Mouse (Mus musculus): ENCODE measurements around the gene Gatad2b.

Gene Gatad2b

GRCm38 (mm10) chr3:90388192-90388591, 95.2 kb downstream of the Gatad2b start:
- WGBS = 74% methylated on average over 4 of the region's 4 CpGs

GRCm38 (mm10) chr3:90388726-90389510, 95.9 kb downstream of the Gatad2b start:
- WGBS = 11% methylated on average over 53 of the region's 53 CpGs

DNA sequence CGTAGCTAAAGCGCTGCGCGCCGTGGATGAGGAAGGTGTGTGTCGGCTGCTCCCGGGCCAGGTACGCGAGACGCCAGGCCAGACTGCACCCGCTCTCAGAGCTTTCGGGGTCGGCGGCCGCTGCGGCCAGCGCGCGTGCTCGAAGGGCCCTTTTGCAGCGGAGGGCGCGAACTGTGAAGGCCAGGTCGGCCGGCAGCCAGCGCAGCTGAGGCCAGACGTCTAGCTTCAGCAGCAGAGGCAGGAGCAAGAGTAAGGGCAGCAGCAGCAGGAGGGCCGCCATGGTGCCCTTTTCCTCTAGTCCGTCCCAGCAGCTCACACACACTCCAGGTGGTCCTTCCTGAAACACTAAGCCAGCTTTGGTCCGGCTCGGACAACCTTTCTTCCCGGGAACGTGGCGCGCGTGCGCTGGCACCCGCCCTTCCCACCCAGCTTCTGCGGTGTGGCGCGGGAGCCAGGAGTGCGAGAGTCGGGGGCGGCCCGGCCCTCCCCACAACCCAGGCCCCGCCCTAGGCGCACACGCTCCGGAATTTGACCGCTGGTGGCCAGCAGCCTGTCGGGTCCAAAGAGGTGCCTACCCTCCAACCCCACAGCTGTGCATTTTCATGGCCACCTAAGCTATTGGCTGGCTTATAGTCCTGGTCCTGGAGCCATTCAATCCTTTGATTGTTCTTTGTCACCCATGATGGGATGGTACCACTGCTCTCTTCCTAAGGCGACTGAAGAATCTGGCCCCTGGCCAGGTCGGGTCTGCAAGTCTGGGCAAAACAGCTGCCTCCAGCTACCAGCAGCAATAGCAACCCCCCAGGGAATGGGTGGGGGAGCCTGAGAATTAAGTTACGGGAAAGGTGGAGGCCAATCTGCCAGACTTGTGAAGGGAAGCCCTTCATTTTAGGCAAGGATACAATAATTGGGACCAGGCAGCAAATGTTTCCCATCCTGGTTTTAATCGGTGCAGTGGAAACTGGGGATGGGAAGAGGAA, 96.8 kb downstream of the Gatad2b start, which contains the start of gene Slc27a3:
Gene Slc27a3 (minus strand): TSS at position 428 of the 980 bp plus-strand sequence.
- WGBS = 2% methylated on average over 55 of the region's 55 CpGs

DNA sequence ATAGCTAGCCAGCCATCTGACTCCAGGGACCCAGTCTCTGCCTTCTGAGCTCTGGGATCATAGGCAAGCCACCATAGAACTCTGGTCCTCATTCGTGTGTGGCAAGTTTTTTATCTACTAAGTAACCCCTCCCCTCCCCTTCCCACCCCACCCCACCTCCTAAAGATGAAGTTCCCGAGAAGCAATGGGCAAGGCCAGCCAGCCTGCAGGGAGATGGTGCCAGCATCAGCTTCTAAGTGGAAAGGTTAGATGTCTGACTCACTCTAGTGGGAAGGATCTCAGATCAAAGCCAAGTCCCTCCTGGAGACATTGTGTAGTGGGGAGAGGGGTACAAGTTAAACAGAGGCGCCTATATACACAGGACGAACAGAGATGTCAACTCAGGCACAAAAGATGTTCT, 98.0 kb downstream of the Gatad2b start:
- WGBS = 64% methylated on average over 4 of the region's 4 CpGs

DNA sequence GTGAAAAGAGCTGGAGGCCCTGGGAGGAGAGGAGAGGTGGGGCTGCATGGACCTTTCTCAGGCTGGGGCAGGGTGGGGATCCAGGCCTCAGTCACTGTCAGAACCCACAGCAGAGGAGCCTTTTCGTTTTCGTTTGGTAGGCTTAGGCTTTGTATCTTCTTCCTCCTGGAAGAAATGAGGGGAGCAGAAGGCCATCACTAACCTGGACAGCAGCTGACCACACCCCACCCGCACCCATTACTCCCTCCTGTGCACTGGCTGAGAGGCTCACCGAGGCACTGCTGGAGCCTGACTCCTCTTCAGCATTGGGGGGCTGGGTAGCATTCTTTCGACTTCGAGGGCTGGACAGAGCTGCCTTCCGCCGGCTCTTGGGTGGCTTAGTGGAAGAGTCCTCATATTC, 99.0 kb downstream of the Gatad2b start:
- WGBS = 91% methylated on average over 8 of the region's 8 CpGs

DNA sequence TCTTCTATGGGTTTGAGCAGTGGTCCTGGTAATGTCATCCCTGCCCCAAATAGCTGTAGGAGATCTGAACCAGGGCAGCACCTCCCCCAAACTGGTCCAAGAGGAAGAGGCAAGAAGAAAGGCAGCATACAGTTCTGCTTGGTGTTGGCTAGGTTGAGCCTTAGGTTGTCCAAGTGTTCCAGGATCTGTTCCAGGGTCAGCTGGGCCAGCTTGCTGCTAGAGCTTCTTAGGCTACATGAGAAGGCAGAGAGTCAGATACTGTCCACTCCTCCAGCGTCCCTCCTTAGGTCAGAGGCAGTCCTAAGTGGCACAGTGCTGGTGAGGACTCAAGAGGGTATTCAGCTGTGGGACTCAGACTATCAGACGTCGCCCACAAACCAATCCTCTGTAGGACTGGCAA, 99.7 kb downstream of the Gatad2b start:
- 81% methylated on average over 3 of the region's 3 CpGs for WGBS

- WGBS = 57% methylated on average over 3 of the region's 3 CpGs
Measured at GRCm38 (mm10) chr3:90395629-90396028, 102.7 kb downstream of the Gatad2b start.

DNA sequence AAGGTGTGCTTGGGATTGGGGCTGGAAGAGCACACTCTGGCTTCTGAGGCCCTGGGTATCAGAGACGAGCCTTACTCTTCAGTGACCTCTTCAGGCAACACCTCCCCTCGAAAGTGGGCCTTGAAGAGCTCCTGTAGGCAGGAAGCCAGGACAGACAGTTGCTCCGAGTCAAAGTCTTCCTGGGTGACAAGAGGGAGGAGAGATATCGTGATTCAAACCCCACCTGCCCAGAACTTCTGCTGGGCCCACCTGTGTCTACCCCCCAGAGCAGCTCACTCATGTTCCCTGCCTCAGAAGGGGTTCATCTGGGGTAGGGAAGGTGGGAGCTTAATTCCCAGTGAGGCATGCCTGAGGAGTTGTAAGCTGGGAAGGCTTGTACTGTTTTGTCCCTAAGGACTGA, 108.0 kb downstream of the Gatad2b start:
- 76% methylated on average over 4 of the region's 4 CpGs for WGBS

DNA sequence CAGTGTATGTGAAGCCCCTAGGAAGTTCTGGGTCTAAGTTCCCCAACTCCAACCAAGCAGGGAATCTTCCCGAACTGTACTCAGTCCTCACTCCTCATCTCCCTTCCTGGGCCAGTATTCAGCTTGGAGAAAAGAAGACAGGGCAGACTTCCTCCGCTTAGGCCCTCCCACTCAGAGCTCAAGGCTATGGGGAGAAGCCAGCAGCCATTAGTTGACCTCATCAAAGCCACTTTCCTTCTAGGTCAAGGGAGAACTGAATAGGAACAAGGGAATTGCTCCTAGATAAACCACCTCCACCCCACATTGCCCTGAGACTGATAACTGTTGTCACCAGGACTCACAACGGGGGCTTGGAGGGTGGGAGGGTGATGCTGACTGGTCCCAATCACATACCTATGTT, 111.1 kb downstream of the Gatad2b start:
- WGBS = 94% methylated on average over 3 of the region's 3 CpGs

GRCm38 (mm10) chr3:90404609-90405008, 111.6 kb downstream of the Gatad2b start:
- 92% methylated on average over 4 of the region's 4 CpGs for WGBS

DNA sequence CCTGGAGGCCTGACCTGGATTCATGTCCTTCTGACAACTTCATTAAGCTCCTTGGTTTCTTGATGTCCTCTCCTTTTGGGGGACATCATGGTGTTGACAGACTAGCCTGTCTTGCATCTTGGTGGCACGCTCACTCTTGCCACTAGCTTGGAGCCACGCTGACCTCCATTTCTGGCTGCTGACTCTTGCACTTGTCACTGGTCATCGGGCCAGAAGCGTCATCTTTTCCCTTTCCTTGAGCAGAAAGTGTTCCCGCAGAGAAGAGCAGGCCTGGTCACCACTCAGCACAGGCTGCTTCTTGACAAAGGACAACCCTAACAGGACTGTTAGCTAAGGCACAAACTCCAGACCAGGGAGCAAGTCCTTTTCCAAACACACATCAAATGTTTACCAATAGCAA, 113.4 kb downstream of the Gatad2b start:
- 98% methylated on average over 5 of the region's 5 CpGs for WGBS

DNA sequence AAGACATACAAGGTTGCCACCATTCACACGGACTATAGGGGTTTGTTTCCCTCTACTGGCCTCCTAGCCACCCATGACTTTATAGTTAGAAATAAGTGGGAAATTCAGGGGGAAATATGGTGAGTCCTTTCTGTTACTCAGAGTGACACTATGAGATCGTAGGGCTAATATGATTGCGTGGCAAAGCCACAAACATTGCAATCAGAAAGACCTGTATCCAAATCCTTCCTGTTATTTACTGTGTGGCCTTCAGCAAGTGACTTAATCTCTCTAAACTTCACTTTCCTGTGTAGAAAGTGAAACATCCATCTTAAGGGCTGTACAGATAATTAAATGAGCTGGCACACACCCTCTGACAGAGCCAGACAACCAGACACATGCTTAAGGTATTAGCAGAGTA, 115.7 kb downstream of the Gatad2b start:
- WGBS = 93% methylated on average over 3 of the region's 3 CpGs

DNA sequence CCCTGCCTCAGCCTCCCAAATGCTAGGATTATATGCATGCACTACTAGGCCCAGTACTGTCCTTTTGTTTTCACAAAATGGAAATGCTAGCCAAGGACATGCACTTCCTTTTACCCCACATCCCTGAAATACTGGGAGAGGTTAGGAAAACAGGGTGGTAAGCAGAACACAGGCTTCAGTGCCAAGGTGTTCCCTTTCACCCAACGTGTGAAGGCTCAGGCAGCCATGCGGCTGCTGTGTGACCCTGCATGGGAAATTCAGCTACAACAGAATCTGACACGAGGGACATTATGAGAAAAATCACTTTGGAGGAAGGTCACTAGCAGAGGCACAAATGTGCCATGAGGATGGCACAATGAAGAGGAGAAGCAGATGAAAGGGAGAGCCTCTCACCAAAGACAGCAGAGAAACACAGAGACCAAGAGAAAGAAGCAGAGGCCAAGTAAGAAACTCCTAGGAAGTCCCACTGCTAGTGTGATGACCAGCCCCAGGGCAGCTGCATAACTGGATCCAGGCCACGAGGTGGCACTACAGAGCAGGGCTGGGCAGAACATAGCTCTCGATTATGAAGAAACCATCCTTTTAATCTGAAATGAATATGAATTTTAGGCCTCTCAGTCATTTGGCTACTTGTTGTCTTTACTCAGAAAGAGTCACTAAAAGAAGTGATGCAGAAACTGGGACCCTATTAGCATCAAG, 119.5 kb downstream of the Gatad2b start:
- 43% methylated on average over 5 of the region's 5 CpGs for WGBS

DNA sequence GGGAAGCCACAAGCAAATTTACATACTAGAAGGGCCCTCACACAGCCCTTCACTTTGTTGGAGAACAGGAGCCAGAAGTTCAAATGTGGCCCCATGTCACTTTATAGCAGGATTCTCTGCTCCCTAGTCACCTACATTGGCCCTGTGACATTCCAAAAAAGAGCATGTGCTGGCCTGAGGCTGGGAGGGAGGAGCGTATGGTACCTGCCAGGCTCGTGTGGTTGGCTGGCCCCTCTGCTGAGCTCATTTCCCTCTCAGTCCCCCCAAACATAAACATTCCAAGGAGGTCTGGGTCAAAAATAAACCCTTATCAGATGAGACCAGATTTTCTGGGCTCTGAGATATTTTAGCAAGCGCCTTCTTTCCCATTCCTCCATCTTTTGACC, 120.0 kb downstream of the Gatad2b start:
- WGBS = 81% methylated on average over 3 of the region's 3 CpGs
